Mouse (Mus musculus) liver, adult 2 months (tissue): Measurements from ENCODE around the gene Pih1d2. TPM values are rescaled to one million over a fixed set of nuclear protein-coding genes. Genes with fewer than 3 reads are reported as not detected.
A peak's percentile ranks its signal among the peaks of the same experiment; 100 is the strongest.

Source experiments
- DNase-seq: peaks from one replicate; pipeline ENCODE4 v3.0.0-alpha.2; 2011; ENCODE audit warnings: low read depth, low spot score; ENCODE audit errors: extremely low read depth
- H3K27ac ChIP-seq: fragments of 200-500 bp; replicated peaks from 2 replicates; pipeline ENCODE4 v1.5.1; 2012; ENCODE audit warnings: low read depth, mild to moderate bottlenecking, control low read depth, inconsistent platforms, low read length; ENCODE audit not compliant: insufficient read depth
- H3K27me3 ChIP-seq: fragments of 200-500 bp; 2 replicates; pipeline ENCODE4 v1.6.1; 2012; ENCODE audit warnings: mild to moderate bottlenecking, moderate library complexity, low read length, inconsistent platforms; ENCODE audit not compliant: control insufficient read depth, insufficient read depth
- H3K36me3 ChIP-seq: fragments of 200-500 bp; 2 replicates; pipeline ENCODE4 v1.6.1; 2012; ENCODE audit warnings: low read length, inconsistent platforms; ENCODE audit not compliant: control insufficient read depth, insufficient read depth
- H3K4me1 ChIP-seq: fragments of 200-500 bp; 2 replicates; pipeline ENCODE4 v1.6.1; 2011; ENCODE audit warnings: low read length; ENCODE audit not compliant: control insufficient read depth, insufficient read depth
- H3K4me3 ChIP-seq: fragments of 200-500 bp; 2 replicates; pipeline ENCODE4 v1.5.1; 2011; ENCODE audit warnings: low read depth, mild to moderate bottlenecking, control low read depth, low read length, moderate library complexity; ENCODE audit not compliant: insufficient read depth
- H3K79me2 ChIP-seq: fragments of 200-500 bp; 2 replicates; pipeline ENCODE4 v1.6.1; 2012; ENCODE audit warnings: inconsistent platforms, mild to moderate bottlenecking, low read length, moderate library complexity; ENCODE audit not compliant: control insufficient read depth, insufficient read depth
- H3K9ac ChIP-seq: fragments of 200-500 bp; 2 replicates; pipeline ENCODE4 v1.6.1; 2012; ENCODE audit warnings: low read depth, mild to moderate bottlenecking, control low read depth, inconsistent platforms, low read length
- CTCF ChIP-seq: fragments of 200-500 bp; IDR thresholded peaks from 2 replicates; pipeline ENCODE4 v1.5.1; 2011; ENCODE audit warnings: low read depth, low read length, control low read depth
- POLR2A ChIP-seq: fragments of 200-500 bp; IDR thresholded peaks from 2 replicates; pipeline ENCODE4 v1.6.1; 2011; ENCODE audit warnings: low read length, control low read depth; ENCODE audit not compliant: insufficient read depth; ENCODE audit errors: extremely low read depth
- WGBS: fragments of 180-500 bp; shearing (Covaris S2); methylation state at CpG from one replicate; pipeline ENCODE4 v1.1.7; 2018; 5-methylcytosine and 5-hydroxymethylcytosine counted together
- polyA plus RNA-seq: library from polyadenylated mRNA; depleted of rRNA; stranded (reverse); fragments of >200 nt; gene quantifications from 2 replicates; pipeline ENCODE4 v1.2.3, GENCODE M21; 2012
- total RNA-seq: library from RNA; depleted of rRNA; stranded (reverse); fragments of >200 nt; gene quantifications from 2 replicates; pipeline ENCODE4 v1.2.3, GENCODE M21; 2014

Gene Pih1d2
- total and polyA plus RNA-seq, 2 experiments = 0.24 to 0.74 TPM

DNA sequence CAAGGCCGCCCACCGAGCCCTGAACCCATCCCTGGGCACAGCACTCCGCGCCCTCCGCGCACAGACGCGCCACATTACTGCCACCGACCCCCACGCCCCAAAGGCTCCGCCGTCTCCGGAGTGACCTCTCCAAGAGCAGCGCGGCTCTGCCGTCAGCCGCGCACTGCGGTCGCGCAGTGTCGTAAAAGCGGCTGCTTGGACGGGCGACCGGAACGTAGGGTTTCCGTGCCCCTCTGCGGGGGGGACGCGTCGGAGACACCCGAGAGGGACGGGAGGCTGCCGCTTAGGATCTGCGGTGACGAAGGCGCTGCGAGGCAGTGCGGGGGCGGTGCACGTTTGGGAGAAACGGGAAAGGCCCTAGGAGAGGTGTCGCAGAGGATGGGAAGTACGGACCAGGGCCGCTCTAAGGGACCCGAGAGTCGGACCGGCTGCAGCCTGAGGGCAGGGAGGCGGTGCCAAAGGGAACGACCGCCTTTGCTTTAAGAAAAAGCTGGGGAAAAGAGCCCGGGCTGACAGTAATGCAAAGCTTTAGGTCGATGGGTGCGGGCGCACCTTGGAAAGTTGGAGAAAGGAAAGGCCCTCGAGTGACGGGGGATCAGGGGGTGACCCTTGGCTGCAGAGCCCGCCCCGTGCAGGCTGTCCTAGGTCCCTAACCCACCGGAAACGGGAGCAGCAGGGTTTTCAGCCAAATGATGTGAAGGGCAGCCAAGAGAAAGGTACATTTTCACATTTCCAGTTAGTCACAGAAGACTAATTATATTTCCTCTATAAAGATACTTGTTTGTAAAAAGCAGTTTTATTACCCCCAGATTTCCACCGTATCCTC lies 42.5 kb downstream of the Pih1d2 start, which contains the start of gene Dlat:
TSS of gene Dlat (minus strand) at position 389 of the 826 bp plus-strand sequence.
- WGBS = under 1% methylated on average over 62 of the region's 63 CpGs
- peak; percentile 76 for DNase-seq

DNA sequence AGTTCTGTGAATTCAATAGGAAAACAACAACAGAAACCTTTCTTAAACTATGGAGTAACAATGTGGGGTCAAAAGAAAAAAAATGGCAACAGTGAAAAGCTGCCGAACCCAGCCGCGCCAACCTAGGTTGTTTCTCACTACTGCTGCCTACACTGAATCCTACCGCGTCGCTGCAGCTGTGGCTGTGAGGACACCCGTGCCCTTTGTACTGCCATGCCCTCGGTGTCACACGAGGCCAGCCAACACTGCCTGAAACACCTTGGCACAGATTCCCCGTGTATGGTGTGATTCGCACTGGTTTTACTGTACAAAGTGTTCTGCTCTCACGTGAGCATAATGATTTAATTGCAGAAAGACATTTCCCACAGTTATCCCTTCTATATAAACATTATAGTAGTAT lies 43.3 kb downstream of the Pih1d2 start:
- Histone ChIP-seq H3K4me3 (0 out of 2 replicates have a peak overlapping the region, but pooled peaks have one; percentile 100), H3K27ac (peak overlapping the region; percentile 99), H3K36me3 (peaks cover 7% of the 10 kb centered on the region), H3K79me2 (peaks cover 12% of the 10 kb centered on the region; the same call in 1 of the 2 replicates), H3K27me3 (no peaks in the 10 kb centered on the region), H3K9ac (no peak overlapping the region), H3K4me1 (peaks cover 7% of the 10 kb centered on the region; the same call in 1 of the 2 replicates)
- DNase-seq = peak; percentile 96
- WGBS = 5% methylated on average over 12 of the region's 12 CpGs
- TF ChIP-seq POLR2A (peak; percentile 64; the same call in 1 of the 2 replicates), CTCF (no peak)

More for the DNA sequence above, 42.5 kb downstream of the Pih1d2 start, which contains the start of gene Dlat:
- Histone ChIP-seq H3K4me1 (peaks cover 7% of the 10 kb centered on the region; the same call in 1 of the 2 replicates), H3K27ac (peak within 1 kb of the TSS; percentile 99), H3K36me3 (peaks cover 7% of the 10 kb centered on the region; the same call in 1 of the 2 replicates), H3K27me3 (no peaks in the 10 kb centered on the region), H3K4me3 (peak within 1 kb of the TSS; percentile 100), H3K9ac (peak within 1 kb of the TSS; percentile 99), H3K79me2 (peaks cover 12% of the 10 kb centered on the region; the same call in 1 of the 2 replicates)
- TF ChIP-seq CTCF (no peak), POLR2A (peak; percentile 82; the same call in 1 of the 2 replicates)

DNA sequence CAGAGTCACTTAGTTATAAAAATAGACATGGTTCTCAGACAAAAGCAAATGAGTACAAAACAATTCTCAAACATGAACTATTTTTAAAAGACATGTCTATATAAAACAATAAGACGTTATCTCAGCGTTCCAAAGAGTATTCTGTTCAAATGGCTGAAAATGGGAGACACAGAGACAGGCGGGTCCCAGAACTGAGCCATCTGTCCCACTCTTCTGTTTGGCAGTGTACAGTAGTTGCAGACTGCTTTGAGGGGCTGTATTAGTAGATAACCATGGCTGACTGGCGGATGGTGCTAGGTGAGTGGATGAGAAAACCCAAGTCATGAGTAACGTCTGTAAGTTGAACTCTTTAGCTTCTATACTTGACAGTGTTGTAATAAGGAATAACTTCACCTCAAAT lies 47.7 kb downstream of the Pih1d2 start:
- H3K4me1 ChIP-seq = peaks cover 21% of the 10 kb centered on the region
- no peak overlapping the region for H3K27ac ChIP-seq
- TF ChIP-seq POLR2A (no peak), CTCF (no peak)
- H3K9ac ChIP-seq = no peak overlapping the region
- no peaks in the 10 kb centered on the region for H3K27me3 ChIP-seq
- no peak overlapping the region for H3K4me3 ChIP-seq
- H3K79me2 ChIP-seq = no peaks in the 10 kb centered on the region
- no peaks in the 10 kb centered on the region; the same call in none of the 2 replicates for H3K36me3 ChIP-seq
- WGBS = 94% methylated on average over 5 of the region's 5 CpGs
- DNase-seq = no peak

GRCm38 (mm10) chr9:50666442-50666841 lies 49.3 kb downstream of the Pih1d2 start:
- no peaks in the 10 kb centered on the region; the same call in none of the 2 replicates for H3K36me3 ChIP-seq
- peaks cover 19% of the 10 kb centered on the region for H3K4me1 ChIP-seq
- no peak overlapping the region for H3K4me3 ChIP-seq
- no peaks in the 10 kb centered on the region for H3K79me2 ChIP-seq
- TF ChIP-seq POLR2A = no peak
- no peak for TF ChIP-seq CTCF
- no peak overlapping the region; the same call in 1 of the 2 replicates for H3K27ac ChIP-seq
- 88% methylated on average over 6 of the region's 6 CpGs for WGBS
- no peak for DNase-seq
- H3K9ac ChIP-seq = no peak overlapping the region
- H3K27me3 ChIP-seq = no peaks in the 10 kb centered on the region

DNA sequence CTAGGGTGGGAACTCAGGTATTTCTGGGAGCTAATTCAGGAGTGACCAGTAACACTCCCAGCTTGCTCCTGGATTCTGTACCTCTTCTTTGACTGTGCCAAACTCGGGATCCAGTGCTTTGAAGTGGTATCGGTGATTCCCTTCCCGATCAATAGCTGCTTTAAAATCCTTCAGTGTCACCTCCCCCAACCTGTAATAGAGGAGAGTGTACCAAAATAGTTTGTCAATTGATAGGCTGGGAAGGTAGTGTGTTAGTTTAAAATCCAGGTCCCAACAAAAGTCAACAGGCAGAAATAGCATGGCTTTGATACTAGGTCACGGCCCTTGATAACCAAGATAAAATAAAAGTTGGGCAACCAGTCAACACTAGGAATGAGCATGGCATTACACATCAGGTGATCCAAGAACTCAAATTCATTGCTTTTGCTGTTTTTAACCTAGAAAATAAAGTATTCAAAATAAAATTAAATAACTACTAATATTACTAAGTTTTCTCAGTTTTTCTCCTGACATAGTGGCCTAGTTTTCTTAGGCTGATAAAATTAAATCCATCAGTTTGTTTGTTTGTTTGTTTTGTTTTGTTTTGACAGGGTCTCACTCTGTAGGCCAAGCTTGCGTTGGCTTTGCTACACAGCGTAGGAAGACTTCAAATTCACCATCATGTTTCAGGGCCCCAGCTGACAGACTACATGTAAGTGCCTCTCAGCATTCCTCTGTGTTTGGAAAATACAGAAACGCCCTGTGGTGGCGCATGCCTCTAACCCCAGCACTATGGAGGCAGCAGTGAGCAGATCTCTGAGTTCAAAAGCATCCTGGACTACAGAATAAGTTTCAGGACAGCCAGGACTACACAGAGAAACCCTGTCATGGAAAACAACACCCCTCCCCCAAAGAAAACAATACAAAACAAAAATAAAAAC lies 50.7 kb downstream of the Pih1d2 start:
- H3K79me2 ChIP-seq = no peaks in the 10 kb centered on the region
- WGBS = 27% methylated on average over 8 of the region's 8 CpGs
- no peaks in the 10 kb centered on the region; the same call in none of the 2 replicates for H3K36me3 ChIP-seq
- H3K27me3 ChIP-seq = no peaks in the 10 kb centered on the region
- TF ChIP-seq CTCF = no peak
- no peak for TF ChIP-seq POLR2A
- peak overlapping the region; percentile 73 for H3K27ac ChIP-seq
- H3K4me3 ChIP-seq = no peak overlapping the region
- peak; percentile 100 for DNase-seq
- H3K9ac ChIP-seq = peak overlapping the region; percentile 67; the same call in 1 of the 2 replicates
- peaks cover 22% of the 10 kb centered on the region for H3K4me1 ChIP-seq
